Mouse (Mus musculus) embryo, embryonic 10.5 days (tissue): Measurements from ENCODE around the gene Tef.

Experiments used
- DNase-seq: peaks from one replicate; pipeline ENCODE4 v3.0.0-alpha.2; 2015; ENCODE audit warnings: low spot score

The Tef gene

GRCm38 (mm10) chr15:81828426-81829207 lies 26.4 kb downstream of the Tef start:
- no peak for DNase-seq

- no peak for DNase-seq
Measured at GRCm38 (mm10) chr15:81829208-81829580, 27.0 kb downstream of the Tef start.

- DNase-seq = no peak
Measured at GRCm38 (mm10) chr15:81830530-81830929, 28.3 kb downstream of the Tef start.

- peak; percentile 97 for DNase-seq
Measured at GRCm38 (mm10) chr15:81831136-81831825, 29.1 kb downstream of the Tef start.

- DNase-seq = no peak
Measured at GRCm38 (mm10) chr15:81832219-81832618, 30.0 kb downstream of the Tef start.

GRCm38 (mm10) chr15:81833481-81833880 lies 31.3 kb downstream of the Tef start:
- no peak for DNase-seq

- no peak for DNase-seq
Measured at GRCm38 (mm10) chr15:81834171-81834841, 32.1 kb downstream of the Tef start.

GRCm38 (mm10) chr15:81835007-81835880 lies 33.0 kb downstream of the Tef start:
- no peak for DNase-seq

- DNase-seq = peak; percentile 83
Measured at GRCm38 (mm10) chr15:81836124-81836821, 34.1 kb downstream of the Tef start.

- DNase-seq = no peak
Measured at GRCm38 (mm10) chr15:81836966-81837920, 35.0 kb downstream of the Tef start.

GRCm38 (mm10) chr15:81838554-81839235 lies 36.5 kb downstream of the Tef start:
- no peak for DNase-seq

- no peak for DNase-seq
Measured at GRCm38 (mm10) chr15:81839634-81840033, 37.4 kb downstream of the Tef start.

GRCm38 (mm10) chr15:81840306-81840705 lies 38.1 kb downstream of the Tef start:
- DNase-seq = no peak

- DNase-seq = no peak
Measured at GRCm38 (mm10) chr15:81842275-81842674, 40.1 kb downstream of the Tef start.

GRCm38 (mm10) chr15:81845033-81845625 lies 42.9 kb downstream of the Tef start:
- no peak for DNase-seq

GRCm38 (mm10) chr15:81845724-81846123 lies 43.5 kb downstream of the Tef start:
- no peak for DNase-seq

GRCm38 (mm10) chr15:81846755-81847154 lies 44.5 kb downstream of the Tef start:
- no peak for DNase-seq

GRCm38 (mm10) chr15:81847161-81847560 lies 44.9 kb downstream of the Tef start:
- no peak for DNase-seq

GRCm38 (mm10) chr15:81847861-81848260 lies 45.6 kb downstream of the Tef start:
- DNase-seq = no peak
